Mouse (Mus musculus): ENCODE data around the gene Grrp1.

Gene Grrp1

GRCm38 (mm10) chr4:134243516-134244250, 10.2 kb downstream of the Grrp1 start, which contains the start of gene E130218I03Rik:
E130218I03Rik (plus strand) TSS chr4:134243662.
- no peak for DNase-seq (ENCODE audit: low spot score)

- DNase-seq (ENCODE audit: low spot score): no peak
Measured at GRCm38 (mm10) chr4:134238686-134239085, 15.2 kb downstream of the Grrp1 start.

GRCm38 (mm10) chr4:134238279-134238651, 15.6 kb downstream of the Grrp1 start, which contains the start of gene Cnksr1:
Cnksr1 (minus strand) TSS chr4:134238399.
- peak; percentile 62 for DNase-seq (ENCODE audit: low spot score)

GRCm38 (mm10) chr4:134237582-134238278, 16.2 kb downstream of the Grrp1 start:
- DNase-seq (ENCODE audit: low spot score): no peak

GRCm38 (mm10) chr4:134234876-134235275, 19.0 kb downstream of the Grrp1 start:
- no peak for DNase-seq (ENCODE audit: low spot score)

- DNase-seq (ENCODE audit: low spot score): no peak
Measured at GRCm38 (mm10) chr4:134230431-134230830, 23.5 kb downstream of the Grrp1 start.

GRCm38 (mm10) chr4:134227194-134227593, 26.7 kb downstream of the Grrp1 start, which contains the start of gene Catsper4:
Catsper4 (minus strand) TSS chr4:134227383.
- DNase-seq (ENCODE audit: low spot score): no peak

- DNase-seq (ENCODE audit: low spot score): no peak
Measured at GRCm38 (mm10) chr4:134222793-134223600, 30.9 kb downstream of the Grrp1 start.

- no peak for DNase-seq (ENCODE audit: low spot score)
Measured at GRCm38 (mm10) chr4:134206488-134207053, 47.3 kb downstream of the Grrp1 start.

- no peak for DNase-seq (ENCODE audit: low spot score)
Measured at GRCm38 (mm10) chr4:134203340-134203896, 50.5 kb downstream of the Grrp1 start.

- DNase-seq (ENCODE audit: low spot score): no peak
Measured at GRCm38 (mm10) chr4:134202904-134203303, 51.0 kb downstream of the Grrp1 start, which contains the start of gene Gm7534. Gm7534 (minus strand) TSS chr4:134203004.
